Mouse (Mus musculus) kidney, postnatal 10 days (tissue): ENCODE data around the gene Ptpn13.
A peak's percentile ranks its signal among the peaks of the same experiment; 100 is the strongest.

Experiments used
- DNase-seq: peaks from one replicate; pipeline ENCODE4 v3.0.0; 2021; ENCODE audit warnings: mixed read lengths

The Ptpn13 gene

GRCm38 (mm10) chr5:103424678-103425319, at the start of gene Ptpn13:
Gene Ptpn13, plus strand, starts transcription at chr5:103425192.
- DNase-seq, result peak; percentile 98

DNA sequence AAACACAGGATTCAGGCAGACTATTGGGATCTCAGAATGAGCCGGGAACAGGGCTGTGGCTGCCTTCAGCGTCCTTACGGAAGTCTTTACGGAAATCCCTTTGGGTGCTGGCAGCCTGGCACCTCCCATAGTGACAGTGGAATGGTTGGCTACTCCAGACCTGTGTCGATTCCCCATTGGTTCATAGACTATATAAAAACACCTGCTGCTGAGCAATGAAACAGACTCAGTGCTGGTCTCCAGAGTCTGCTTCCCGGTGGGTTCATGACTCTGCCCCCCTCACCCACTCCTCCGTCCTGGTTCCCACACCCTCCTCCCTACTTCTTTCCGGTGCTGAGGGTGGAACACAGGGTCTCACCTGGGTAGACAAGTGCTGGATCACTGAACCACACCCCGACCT, 49.8 kb upstream of the Ptpn13 start:
- no peak for DNase-seq

DNA sequence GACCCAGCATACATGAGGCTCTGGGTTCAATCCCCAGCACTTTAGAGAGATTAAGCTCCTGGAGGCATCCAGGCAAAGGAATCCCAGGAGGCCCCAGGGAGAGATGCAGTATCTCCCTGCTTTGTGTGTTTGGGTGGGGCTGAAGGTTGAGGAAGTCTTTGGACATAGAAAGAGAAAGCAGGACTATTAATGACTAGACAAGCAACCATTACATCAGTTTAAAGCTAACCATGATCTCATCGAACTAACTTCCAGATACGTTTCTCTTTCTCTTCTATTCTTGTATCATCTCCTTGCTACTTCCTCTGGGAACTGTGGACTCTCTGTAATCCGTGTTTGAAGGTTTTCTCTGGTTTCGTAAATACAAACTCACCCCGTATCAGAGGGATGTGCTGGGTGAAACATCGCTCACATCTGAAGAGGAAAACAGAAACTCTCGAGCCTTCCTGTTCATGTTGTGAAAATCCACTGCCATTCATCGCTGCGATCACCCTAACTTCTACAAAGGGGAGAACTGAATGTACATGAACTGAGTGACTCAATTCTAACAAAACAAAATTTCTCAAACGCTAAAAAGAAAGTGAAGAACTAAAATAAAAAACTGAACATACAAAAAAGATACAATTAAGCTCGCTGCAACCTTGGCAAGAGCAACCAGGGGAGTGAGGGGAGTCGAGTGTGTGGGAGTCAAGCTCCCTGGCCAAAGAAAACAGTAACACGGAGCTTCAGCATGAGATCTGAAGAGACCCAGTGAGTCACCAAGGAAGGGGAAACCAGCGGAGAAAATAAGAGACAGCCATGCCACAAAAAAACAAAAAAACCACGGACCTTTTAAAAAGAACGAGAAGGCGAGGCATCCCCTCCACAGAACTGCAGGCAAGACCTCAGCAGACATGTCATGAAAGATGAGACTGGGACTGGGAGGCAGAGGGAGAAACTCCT, 48.4 kb upstream of the Ptpn13 start:
- peak; percentile 56 for DNase-seq

GRCm38 (mm10) chr5:103377493-103378130, 47.4 kb upstream of the Ptpn13 start:
- DNase-seq, result no peak

DNA sequence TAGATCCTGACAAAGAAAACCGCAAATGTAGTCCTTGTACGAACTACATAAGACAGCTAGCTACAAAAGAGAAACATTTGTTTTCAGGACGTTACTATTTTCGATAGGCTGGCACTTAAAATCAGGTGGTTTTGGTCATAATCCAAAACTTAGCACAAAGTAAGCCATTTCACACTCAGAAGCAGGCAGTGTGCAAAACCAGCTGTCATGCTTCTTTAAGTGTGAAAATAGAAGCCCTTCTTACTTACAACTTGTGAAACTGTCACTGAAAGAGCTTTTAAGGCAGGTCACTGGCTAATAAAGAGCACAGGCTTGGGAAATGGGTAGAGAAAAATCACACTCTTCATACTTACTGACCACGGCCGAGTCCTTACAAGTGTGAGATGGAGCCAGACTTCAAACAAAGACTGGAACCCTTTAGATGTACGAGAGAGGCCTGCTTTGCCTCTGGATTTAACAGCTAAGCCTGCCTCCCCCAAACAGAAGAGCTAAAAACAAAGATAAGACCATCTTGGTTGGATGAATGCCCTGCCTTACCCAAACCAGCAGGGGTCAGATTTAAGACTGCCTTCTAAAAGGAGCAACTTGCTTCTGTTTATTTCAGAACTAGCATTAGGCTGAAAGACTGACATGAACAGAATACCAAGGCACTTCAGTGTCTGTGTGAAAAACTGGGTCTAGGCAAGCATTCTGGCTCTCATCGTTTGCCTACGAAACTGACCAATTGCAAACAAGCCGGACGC, 44.0 kb upstream of the Ptpn13 start:
- no peak for DNase-seq

- DNase-seq, result no peak
Observed at GRCm38 (mm10) chr5:103382951-103383350, 42.0 kb upstream of the Ptpn13 start.

DNA sequence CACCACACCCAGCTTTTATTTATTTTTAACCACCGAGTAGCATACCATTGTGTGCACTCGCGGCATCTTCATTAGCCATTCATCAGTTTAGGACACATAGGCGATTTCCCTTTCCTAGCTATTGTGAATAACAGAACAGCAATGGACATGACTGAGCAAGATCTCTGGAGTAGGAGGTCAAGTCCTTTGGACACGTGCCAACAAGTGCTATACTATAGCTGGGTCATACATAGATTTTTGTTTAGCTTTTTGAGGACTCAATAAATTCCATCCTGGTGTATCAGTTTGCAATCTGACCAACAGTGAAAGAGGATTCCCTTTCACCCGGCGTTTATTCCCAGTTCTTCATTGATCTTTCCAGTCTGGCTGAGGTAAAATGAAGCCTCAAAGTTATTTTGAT, 41.0 kb upstream of the Ptpn13 start:
- no peak for DNase-seq

DNA sequence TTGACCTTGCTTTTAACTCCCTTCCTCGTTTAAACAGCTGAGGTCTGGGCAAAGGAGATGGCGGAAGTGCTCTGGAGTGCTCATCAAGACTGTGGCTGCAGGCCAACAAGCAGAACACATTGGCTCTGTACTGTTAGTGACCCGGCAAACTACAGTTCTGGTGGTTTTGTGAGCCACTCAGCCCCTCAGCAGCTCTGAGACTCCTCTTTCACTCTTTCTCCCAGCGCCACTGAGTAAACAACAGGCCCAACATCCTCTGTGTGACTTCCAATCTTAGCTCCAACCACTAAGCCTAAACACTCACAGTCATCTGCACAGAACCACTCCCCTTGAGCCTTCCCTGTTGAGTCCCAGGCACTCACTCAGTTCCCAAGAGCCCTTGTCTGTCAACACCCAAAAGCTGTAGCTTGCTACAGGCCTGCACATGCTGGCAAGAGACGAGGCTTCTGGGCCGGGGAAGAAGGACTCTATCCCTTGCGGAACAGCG, 37.4 kb upstream of the Ptpn13 start:
- DNase-seq, result peak; percentile 78

GRCm38 (mm10) chr5:103389415-103389814, 35.6 kb upstream of the Ptpn13 start:
- DNase-seq, result no peak

- no peak for DNase-seq
Observed at GRCm38 (mm10) chr5:103393220-103393619, 31.8 kb upstream of the Ptpn13 start.

DNA sequence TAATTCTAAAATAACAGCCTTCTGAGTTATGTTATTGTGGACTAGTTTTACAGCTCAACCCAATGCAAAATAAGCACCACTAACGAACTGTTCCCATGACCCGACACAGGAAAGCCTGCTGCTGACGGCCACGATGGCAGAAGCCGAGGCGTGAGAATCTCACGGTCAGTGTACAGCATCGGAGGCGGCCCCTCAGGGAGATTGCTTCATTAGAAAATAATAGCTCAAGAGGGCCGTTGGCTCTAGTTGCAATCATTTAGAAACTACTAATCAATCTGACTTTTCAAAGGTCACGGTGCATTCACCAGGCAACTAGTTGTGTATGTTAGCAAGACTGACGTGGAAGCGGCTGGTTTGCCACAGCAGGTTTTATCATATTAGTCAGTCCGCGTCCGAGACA, 31.2 kb upstream of the Ptpn13 start:
- peak; percentile 29 for DNase-seq

DNA sequence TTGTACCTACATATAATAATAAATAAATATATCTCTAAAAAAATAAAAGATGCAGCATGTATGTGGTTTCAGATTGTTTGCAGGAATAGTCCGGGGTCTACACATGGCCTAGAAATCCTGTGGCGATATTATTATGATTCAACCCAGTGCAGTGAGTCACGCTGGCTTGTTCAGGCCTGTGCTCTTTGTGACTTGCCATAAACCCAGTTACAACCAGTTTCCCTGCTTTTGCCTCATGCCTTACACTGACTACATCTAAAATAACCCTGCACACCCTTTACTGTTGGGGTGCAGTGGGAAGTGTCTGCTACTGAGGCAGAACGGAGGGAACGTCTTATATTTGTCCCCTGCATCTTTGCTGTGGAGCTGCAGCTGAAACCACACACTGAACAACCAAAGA, 29.3 kb upstream of the Ptpn13 start:
- no peak for DNase-seq

- no peak for DNase-seq
Observed at GRCm38 (mm10) chr5:103397429-103397828, 27.6 kb upstream of the Ptpn13 start.

GRCm38 (mm10) chr5:103404213-103404968, 20.6 kb upstream of the Ptpn13 start:
- DNase-seq, result no peak

DNA sequence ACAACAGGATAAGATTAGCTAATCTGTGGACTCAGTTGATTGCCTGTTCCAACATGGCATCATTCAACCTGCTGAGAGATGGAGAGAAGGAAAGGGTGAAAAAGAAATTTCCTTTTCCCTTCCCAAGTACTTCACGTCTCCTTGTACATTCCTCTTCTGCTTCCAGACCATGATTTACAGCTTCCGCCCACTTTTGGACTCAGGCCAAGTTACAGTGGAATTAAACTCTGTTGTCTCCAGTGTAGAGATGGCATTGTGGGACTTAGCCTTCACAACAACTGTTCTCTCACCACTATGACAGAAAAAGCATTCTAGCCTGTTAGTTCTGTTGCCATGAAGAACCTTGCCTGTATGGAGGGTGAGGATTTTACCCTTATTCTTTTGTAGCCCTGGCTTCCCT, 19.1 kb upstream of the Ptpn13 start:
- peak; percentile 64 for DNase-seq

DNA sequence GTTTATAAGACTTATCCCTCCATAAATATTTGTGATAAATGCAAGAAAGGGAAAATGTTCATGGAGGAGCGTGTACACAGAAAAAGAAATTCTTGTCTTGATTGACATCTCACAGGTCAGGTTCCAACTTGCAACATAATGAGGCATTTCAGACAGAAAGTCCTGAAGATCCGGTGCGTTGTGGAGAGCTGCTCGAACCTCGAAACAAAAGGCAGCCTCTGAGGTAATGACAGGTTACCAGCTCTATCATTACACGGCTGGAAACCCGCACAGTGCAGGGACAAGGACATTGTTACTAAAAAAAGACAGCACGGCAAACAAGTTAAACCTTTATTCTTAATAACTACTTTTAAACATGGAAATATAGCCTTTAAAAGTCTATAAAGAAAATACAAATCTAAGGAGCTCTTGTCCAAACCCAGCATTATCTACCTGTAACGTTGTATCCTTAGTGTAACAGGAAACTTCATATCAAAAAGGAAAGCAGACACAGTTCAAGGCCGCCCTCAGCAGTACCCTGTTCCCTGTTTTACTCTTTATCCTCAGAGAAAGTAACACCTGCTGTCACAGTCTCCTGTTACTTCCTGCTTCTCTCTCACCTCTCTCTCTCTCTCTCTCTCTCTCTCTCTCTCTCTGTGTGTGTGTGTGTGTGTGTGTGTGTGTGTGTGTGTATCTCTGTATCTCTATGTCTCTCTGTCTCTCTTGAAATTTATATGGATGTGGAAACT, 12.8 kb upstream of the Ptpn13 start:
- no peak for DNase-seq

GRCm38 (mm10) chr5:103414542-103414941, 10.4 kb upstream of the Ptpn13 start:
- peak; percentile 37 for DNase-seq

DNA sequence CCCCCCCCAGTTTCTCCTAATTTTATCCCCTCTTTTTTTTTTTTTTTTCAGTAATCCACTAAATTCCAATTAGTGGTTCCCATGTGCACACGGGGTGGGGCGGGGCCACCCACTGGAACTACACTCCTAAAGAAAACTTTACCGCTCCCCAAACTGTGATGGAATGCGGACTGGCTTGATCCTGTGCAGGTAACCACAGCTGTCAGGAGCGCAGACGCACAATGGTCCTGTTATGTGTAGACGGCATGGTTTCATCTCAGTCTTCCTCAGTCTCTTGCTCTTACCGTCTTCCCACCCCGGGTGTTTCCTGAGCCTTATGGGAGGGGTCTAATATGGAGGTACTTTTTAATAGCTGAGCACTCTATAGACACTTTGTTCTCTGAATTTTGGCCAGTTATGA, 7.0 kb upstream of the Ptpn13 start:
- DNase-seq, result peak; percentile 16

GRCm38 (mm10) chr5:103418886-103419285, 6.1 kb upstream of the Ptpn13 start:
- DNase-seq, result no peak

GRCm38 (mm10) chr5:103420568-103420967, 4.4 kb upstream of the Ptpn13 start:
- DNase-seq, result peak; percentile 47

GRCm38 (mm10) chr5:103422609-103423008, 2.4 kb upstream of the Ptpn13 start:
- DNase-seq, result no peak
